Mouse (Mus musculus): Measurements from ENCODE around the gene Fzd2. TPM values are rescaled to one million over a fixed set of nuclear protein-coding genes. Genes with fewer than 3 reads are reported as not detected.

Fzd2 gene
- polyA plus RNA-seq, 1 experiment from 2014 or later = 23.7 TPM

- 74% methylated on average over 12 of the region's 12 CpGs for WGBS
- H3K27ac ChIP-seq = no peak overlapping the region
- no peaks in the 10 kb centered on the region for H3K9me3 ChIP-seq
- H3K4me1 ChIP-seq = 0 out of 2 replicates have a peak, but pooled peaks cover under 1% of the 10 kb centered on the region
- H3K4me3 ChIP-seq (replicated peaks) = no peak overlapping the region
- H3K4me2 ChIP-seq = no peak overlapping the region
- no peak for ATAC-seq (ENCODE audit: insufficient read depth, low FRiP score, low read depth)
- H3K9ac ChIP-seq = no peak overlapping the region
- no peaks in the 10 kb centered on the region for H3K27me3 ChIP-seq (replicated peaks)
- no peaks in the 10 kb centered on the region for H3K36me3 ChIP-seq
These were observed 36.0 kb upstream of the Fzd2 start for GRCm38 (mm10) chr11:102568191-102568590.

- H3K27ac ChIP-seq = no peak overlapping the region
- H3K4me1 ChIP-seq = peaks cover 4% of the 10 kb centered on the region; the same call in 1 of the 2 replicates
- no peak overlapping the region for H3K9ac ChIP-seq
- no peak for ATAC-seq (ENCODE audit: insufficient read depth, low FRiP score, low read depth)
- H3K4me3 ChIP-seq (replicated peaks) = no peak overlapping the region
- no peaks in the 10 kb centered on the region for H3K36me3 ChIP-seq
- WGBS = 63% methylated on average over 7 of the region's 7 CpGs
- no peak overlapping the region for H3K4me2 ChIP-seq
- no peaks in the 10 kb centered on the region for H3K9me3 ChIP-seq
- no peaks in the 10 kb centered on the region for H3K27me3 ChIP-seq (replicated peaks)
These were observed 35.3 kb upstream of the Fzd2 start for GRCm38 (mm10) chr11:102568756-102569377.

GRCm38 (mm10) chr11:102572866-102573663, 31.1 kb upstream of the Fzd2 start:
- ATAC-seq (ENCODE audit: insufficient read depth, low FRiP score, low read depth) = peak; percentile 76
- no peaks in the 10 kb centered on the region for H3K27me3 ChIP-seq (replicated peaks)
- H3K4me2 ChIP-seq = peak overlapping the region; percentile 76
- H3K4me3 ChIP-seq (replicated peaks) = peak overlapping the region; percentile 48
- H3K36me3 ChIP-seq = no peaks in the 10 kb centered on the region
- H3K27ac ChIP-seq = no peak overlapping the region
- peak overlapping the region; percentile 34; the same call in 1 of the 2 replicates for H3K9ac ChIP-seq
- no peaks in the 10 kb centered on the region for H3K9me3 ChIP-seq
- peaks cover 9% of the 10 kb centered on the region; the same call in 1 of the 2 replicates for H3K4me1 ChIP-seq
- WGBS = 15% methylated on average over 18 of the region's 18 CpGs

- H3K36me3 ChIP-seq = no peaks in the 10 kb centered on the region
- no peak overlapping the region for H3K27ac ChIP-seq
- no peaks in the 10 kb centered on the region for H3K27me3 ChIP-seq (replicated peaks)
- no peaks in the 10 kb centered on the region for H3K9me3 ChIP-seq
- no peak overlapping the region for H3K4me2 ChIP-seq
- WGBS = 76% methylated on average over 1 of the region's 1 CpGs
- no peak overlapping the region for H3K9ac ChIP-seq
- no peak for ATAC-seq (ENCODE audit: insufficient read depth, low FRiP score, low read depth)
- no peak overlapping the region for H3K4me3 ChIP-seq (replicated peaks)
- H3K4me1 ChIP-seq = peaks cover 9% of the 10 kb centered on the region; the same call in 1 of the 2 replicates
These were observed 29.2 kb upstream of the Fzd2 start for GRCm38 (mm10) chr11:102575034-102575433.

GRCm38 (mm10) chr11:102576050-102576754, 28.0 kb upstream of the Fzd2 start:
- Histone ChIP-seq H3K9me3 (no peaks in the 10 kb centered on the region), H3K27me3 (replicated peaks) (no peaks in the 10 kb centered on the region), H3K36me3 (no peaks in the 10 kb centered on the region), H3K4me1 (peaks cover 10% of the 10 kb centered on the region), H3K9ac (no peak overlapping the region), H3K27ac (no peak overlapping the region), H3K4me3 (replicated peaks) (no peak overlapping the region), H3K4me2 (no peak overlapping the region)
- WGBS = 54% methylated on average over 13 of the region's 13 CpGs
- no peak for ATAC-seq (ENCODE audit: insufficient read depth, low FRiP score, low read depth)

- no peaks in the 10 kb centered on the region for H3K27me3 ChIP-seq (replicated peaks)
- H3K9me3 ChIP-seq = no peaks in the 10 kb centered on the region
These were observed 25.7 kb upstream of the Fzd2 start for GRCm38 (mm10) chr11:102578341-102579118.

GRCm38 (mm10) chr11:102579165-102580033, 24.8 kb upstream of the Fzd2 start, which contains the start of gene Gm11627:
TSS of gene Gm11627 (minus strand) at chr11:102579461.
- peak within 1 kb of the TSS; percentile 40 for H3K4me3 ChIP-seq (replicated peaks)
- H3K4me1 ChIP-seq = peaks cover 21% of the 10 kb centered on the region
- no peaks in the 10 kb centered on the region for H3K9me3 ChIP-seq
- peak within 1 kb of the TSS; percentile 95 for H3K27ac ChIP-seq
- H3K36me3 ChIP-seq = no peaks in the 10 kb centered on the region
- no peaks in the 10 kb centered on the region for H3K27me3 ChIP-seq (replicated peaks)
- H3K4me2 ChIP-seq = peak within 1 kb of the TSS; percentile 48
- H3K9ac ChIP-seq = peak within 1 kb of the TSS; percentile 37; the same call in 1 of the 2 replicates
- 14% methylated on average over 23 of the region's 23 CpGs for WGBS
- ATAC-seq (ENCODE audit: insufficient read depth, low FRiP score, low read depth) = peak; percentile 61

More at GRCm38 (mm10) chr11:102578341-102579118, 25.7 kb upstream of the Fzd2 start:
- Histone ChIP-seq H3K9ac (peak overlapping the region; percentile 37; the same call in 1 of the 2 replicates), H3K36me3 (no peaks in the 10 kb centered on the region), H3K27ac (peak overlapping the region; percentile 95), H3K4me2 (peak overlapping the region; percentile 48), H3K4me3 (replicated peaks) (peak overlapping the region; percentile 40), H3K4me1 (peaks cover 21% of the 10 kb centered on the region)
- WGBS = 12% methylated on average over 27 of the region's 27 CpGs
- ATAC-seq (ENCODE audit: insufficient read depth, low FRiP score, low read depth) = peak; percentile 47; the same call in 1 of the 2 replicates

- Histone ChIP-seq H3K4me1 (peaks cover 21% of the 10 kb centered on the region), H3K36me3 (no peaks in the 10 kb centered on the region), H3K4me2 (peak overlapping the region; percentile 48), H3K9ac (peak overlapping the region; percentile 37; the same call in 1 of the 2 replicates), H3K27ac (peak overlapping the region; percentile 95), H3K27me3 (replicated peaks) (no peaks in the 10 kb centered on the region), H3K4me3 (replicated peaks) (peak overlapping the region; percentile 40), H3K9me3 (no peaks in the 10 kb centered on the region)
- WGBS = 58% methylated on average over 3 of the region's 3 CpGs
- ATAC-seq (ENCODE audit: insufficient read depth, low FRiP score, low read depth) = no peak
These were observed 24.2 kb upstream of the Fzd2 start for GRCm38 (mm10) chr11:102580034-102580330.

- 27% methylated on average over 11 of the region's 11 CpGs for WGBS
- Histone ChIP-seq H3K9me3 (no peaks in the 10 kb centered on the region), H3K27me3 (replicated peaks) (no peaks in the 10 kb centered on the region), H3K4me2 (no peak overlapping the region), H3K36me3 (no peaks in the 10 kb centered on the region), H3K4me3 (replicated peaks) (no peak overlapping the region), H3K4me1 (peaks cover 21% of the 10 kb centered on the region), H3K27ac (peak overlapping the region; percentile 86), H3K9ac (no peak overlapping the region)
- no peak for ATAC-seq (ENCODE audit: insufficient read depth, low FRiP score, low read depth)
These were observed 22.7 kb upstream of the Fzd2 start for GRCm38 (mm10) chr11:102581281-102582015.

- no peaks in the 10 kb centered on the region for H3K27me3 ChIP-seq (replicated peaks)
- H3K9ac ChIP-seq = no peak overlapping the region
- 21% methylated on average over 13 of the region's 13 CpGs for WGBS
- peak overlapping the region; percentile 27 for H3K4me2 ChIP-seq
- H3K4me1 ChIP-seq = peaks cover 19% of the 10 kb centered on the region
- 0 out of 2 replicates have a peak, but pooled peaks have one; percentile 16 for ATAC-seq (ENCODE audit: insufficient read depth, low FRiP score, low read depth)
- H3K27ac ChIP-seq = peak overlapping the region; percentile 86
- H3K4me3 ChIP-seq (replicated peaks) = no peak overlapping the region
- no peaks in the 10 kb centered on the region for H3K9me3 ChIP-seq
- H3K36me3 ChIP-seq = no peaks in the 10 kb centered on the region
These were observed 22.1 kb upstream of the Fzd2 start for GRCm38 (mm10) chr11:102582016-102582610.

Measured in stomach, embryonic 15.5 days (tissue).